Mouse (Mus musculus): Measurements from ENCODE around the gene Lfng.

DNA sequence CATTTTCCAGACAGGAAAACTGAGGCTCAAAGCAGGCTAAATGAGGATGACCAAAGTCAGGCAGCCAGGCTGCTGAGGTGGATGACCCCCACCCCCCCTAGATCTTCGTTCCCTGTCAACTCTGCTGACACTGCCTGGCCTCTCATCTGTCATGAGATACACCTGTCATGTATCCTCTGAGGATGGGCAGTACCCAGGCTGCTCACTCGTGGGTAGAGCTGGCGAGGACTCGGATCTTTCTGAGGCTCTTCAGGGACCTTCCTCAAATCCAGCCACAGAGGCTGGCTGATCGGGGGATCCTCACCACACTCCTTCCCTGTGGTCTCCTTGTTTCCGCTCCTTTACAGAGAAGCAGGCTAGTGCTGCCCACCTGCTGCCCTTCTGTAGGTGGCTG lies 9.0 kb downstream of the Lfng start:
- TF ChIP-seq CTCF (IDR thresholded peaks at IDR 0.05; ENCODE audit: low read depth, low read length) = no peak
- no peak for TF ChIP-seq POLR2A (IDR thresholded peaks at IDR 0.05; ENCODE audit: insufficient read depth, low read length)

All from ES-Bruce4 (cell line).